Mouse (Mus musculus): ENCODE measurements at regions not wholly inside any gene's neighbourhood (a gene's known extent, or its start where the extent isn't known, plus 50 kb on each side); places are given as distances from the start of the nearest gene placed in this dataset.
A peak's percentile ranks its signal among the peaks of the same experiment; 100 is the strongest.

GRCm38 (mm10) chr1:161301348-161302075 is 50.5 kb upstream of the Prdx6 start:
- peaks cover 19% of the 10 kb centered on the region for H3K4me1 ChIP-seq (replicated peaks)
- H3K9me3 ChIP-seq (replicated peaks): peaks cover 6% of the 10 kb centered on the region; the same call in 1 of the 2 replicates
- no peak overlapping the region for H3K4me2 ChIP-seq
- no peak overlapping the region for H3K4me3 ChIP-seq (replicated peaks)
- no peaks in the 10 kb centered on the region for H3K27me3 ChIP-seq
- H3K27ac ChIP-seq: no peak overlapping the region; the same call in 1 of the 2 replicates
- no peak overlapping the region for H3K9ac ChIP-seq
- H3K36me3 ChIP-seq: peaks cover 4% of the 10 kb centered on the region; the same call in 1 of the 2 replicates
- ATAC-seq (ENCODE audit: low read depth): no peak
- 29% methylated on average over 3 of the region's 3 CpGs for WGBS (ENCODE audit: insufficient replicate concordance)
- DNase-seq: peak; percentile 9

GRCm38 (mm10) chr1:161306772-161307499 is 55.9 kb upstream of the Prdx6 start:
- H3K4me1 ChIP-seq (replicated peaks): peaks cover 21% of the 10 kb centered on the region
- H3K9me3 ChIP-seq (replicated peaks): no peaks in the 10 kb centered on the region
- ATAC-seq (ENCODE audit: low read depth) (peak; percentile 92), DNase-seq (peak; percentile 18)
- H3K27me3 ChIP-seq: no peaks in the 10 kb centered on the region
- 17% methylated on average over 5 of the region's 5 CpGs for WGBS (ENCODE audit: insufficient replicate concordance)
- H3K4me3 ChIP-seq (replicated peaks): no peak overlapping the region
- 0 out of 2 replicates have a peak overlapping the region, but pooled peaks have one; percentile 1 for H3K4me2 ChIP-seq
- H3K36me3 ChIP-seq: no peaks in the 10 kb centered on the region
- no peak overlapping the region for H3K9ac ChIP-seq
- peak overlapping the region; percentile 79 for H3K27ac ChIP-seq

- Histone ChIP-seq H3K4me3 (replicated peaks) (no peak overlapping the region), H3K9me3 (replicated peaks) (no peaks in the 10 kb centered on the region), H3K27me3 (no peaks in the 10 kb centered on the region), H3K36me3 (no peaks in the 10 kb centered on the region), H3K9ac (no peak overlapping the region), H3K4me1 (replicated peaks) (peaks cover 17% of the 10 kb centered on the region), H3K27ac (no peak overlapping the region), H3K4me2 (no peak overlapping the region)
- DNase-seq (no peak), ATAC-seq (ENCODE audit: low read depth) (no peak)
- 44% methylated on average over 3 of the region's 3 CpGs for WGBS (ENCODE audit: insufficient replicate concordance)
These were observed 58.2 kb upstream of the Prdx6 start for GRCm38 (mm10) chr1:161309269-161309668.

DNA sequence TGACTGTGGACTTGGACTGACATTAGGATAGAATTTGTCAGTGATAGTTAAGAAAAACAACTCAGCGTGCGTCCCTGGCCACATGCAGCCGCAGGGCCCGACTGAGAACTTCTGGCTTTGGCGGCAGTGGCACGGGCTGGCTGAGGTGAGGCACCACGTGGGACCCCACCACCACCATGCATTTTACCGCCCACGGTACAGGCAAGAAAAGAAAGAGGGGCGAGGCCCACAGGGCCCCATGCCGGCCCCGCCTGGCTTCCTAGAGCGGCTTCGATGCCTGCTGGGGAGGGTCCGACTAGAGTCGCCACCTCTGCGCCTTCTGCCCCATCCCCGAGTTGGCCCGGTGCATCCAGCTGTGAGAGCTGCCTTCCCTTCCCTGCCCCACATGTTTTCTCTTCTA is 63.1 kb upstream of the Prdx6 start:
- DNase-seq: no peak
- Histone ChIP-seq H3K4me1 (replicated peaks) (no peaks in the 10 kb centered on the region), H3K36me3 (no peaks in the 10 kb centered on the region), H3K27me3 (no peaks in the 10 kb centered on the region), H3K9ac (no peak overlapping the region), H3K27ac (no peak overlapping the region), H3K4me3 (replicated peaks) (no peak overlapping the region), H3K9me3 (replicated peaks) (no peaks in the 10 kb centered on the region), H3K4me2 (no peak overlapping the region)
- ATAC-seq (ENCODE audit: low read depth): no peak
- WGBS (ENCODE audit: insufficient replicate concordance): 52% methylated on average over 19 of the region's 19 CpGs

GRCm38 (mm10) chr1:161321675-161322074 is 70.7 kb upstream of the Prdx6 start:
- Histone ChIP-seq H3K27ac (no peak overlapping the region), H3K27me3 (no peaks in the 10 kb centered on the region), H3K4me2 (no peak overlapping the region), H3K4me3 (replicated peaks) (no peak overlapping the region), H3K9me3 (replicated peaks) (no peaks in the 10 kb centered on the region), H3K4me1 (replicated peaks) (no peaks in the 10 kb centered on the region), H3K36me3 (no peaks in the 10 kb centered on the region), H3K9ac (no peak overlapping the region)
- no peak for DNase-seq
- ATAC-seq (ENCODE audit: low read depth): no peak
- WGBS (ENCODE audit: insufficient replicate concordance): 76% methylated on average over 6 of the region's 6 CpGs

DNA sequence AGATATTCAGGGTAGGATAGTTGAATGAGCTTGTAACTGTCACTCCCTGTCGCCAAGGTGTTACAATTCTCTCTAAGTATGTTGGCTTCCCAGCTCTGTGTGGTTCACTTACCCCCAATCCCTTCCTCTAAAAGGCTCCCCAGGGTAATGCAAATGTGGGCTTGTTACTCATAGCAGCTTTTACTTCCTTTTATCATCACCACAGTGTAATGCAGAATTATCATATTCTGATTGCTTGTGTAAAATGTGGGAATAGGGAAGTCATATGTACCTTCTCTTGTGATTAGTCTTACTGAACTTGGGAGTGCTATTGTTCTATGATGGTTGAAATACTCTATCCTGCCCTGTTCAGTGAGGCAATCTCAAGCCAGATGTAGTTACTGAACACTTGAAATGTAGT is 66.0 kb upstream of the Tnfsf4 start:
- Histone ChIP-seq H3K27ac (no peak overlapping the region), H3K4me3 (replicated peaks) (no peak overlapping the region), H3K4me1 (replicated peaks) (no peaks in the 10 kb centered on the region), H3K9ac (no peak overlapping the region), H3K27me3 (no peaks in the 10 kb centered on the region), H3K9me3 (replicated peaks) (no peaks in the 10 kb centered on the region), H3K4me2 (no peak overlapping the region), H3K36me3 (no peaks in the 10 kb centered on the region)
- ATAC-seq (ENCODE audit: low read depth) (no peak), DNase-seq (no peak)
- WGBS (ENCODE audit: insufficient replicate concordance): 49% methylated on average over 1 of the region's 1 CpGs

DNA sequence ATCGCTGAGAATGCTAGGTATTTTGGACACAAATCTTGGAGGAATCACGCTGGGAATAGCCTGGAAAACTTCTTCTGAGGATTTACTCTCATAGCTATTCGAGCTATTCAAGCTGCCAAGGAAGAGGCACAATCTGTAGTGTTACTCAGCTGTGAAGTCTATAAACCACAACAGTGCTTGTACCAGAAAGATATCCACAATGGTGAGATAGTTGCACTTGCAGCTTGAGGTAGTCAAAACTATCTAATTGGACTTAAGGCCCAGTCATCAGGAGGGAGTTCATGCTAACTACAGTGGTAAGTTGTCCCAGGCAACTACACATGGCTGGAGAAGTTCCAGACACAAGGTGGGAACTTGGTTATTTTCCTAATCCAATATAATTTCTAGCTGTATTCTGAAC is 62.1 kb upstream of the Tnfsf4 start:
- WGBS (ENCODE audit: insufficient replicate concordance): 42% methylated on average over 3 of the region's 3 CpGs
- no peak overlapping the region for H3K27ac ChIP-seq
- H3K36me3 ChIP-seq: no peaks in the 10 kb centered on the region
- H3K9ac ChIP-seq: no peak overlapping the region
- ATAC-seq (ENCODE audit: low read depth) (no peak), DNase-seq (no peak)
- H3K27me3 ChIP-seq: no peaks in the 10 kb centered on the region
- no peaks in the 10 kb centered on the region for H3K9me3 ChIP-seq (replicated peaks)
- H3K4me1 ChIP-seq (replicated peaks): no peaks in the 10 kb centered on the region
- no peak overlapping the region for H3K4me2 ChIP-seq
- H3K4me3 ChIP-seq (replicated peaks): no peak overlapping the region

- 17% methylated on average over 2 of the region's 2 CpGs for WGBS (ENCODE audit: insufficient replicate concordance)
- no peaks in the 10 kb centered on the region for H3K27me3 ChIP-seq
- no peak for ATAC-seq (ENCODE audit: low read depth)
- no peaks in the 10 kb centered on the region for H3K36me3 ChIP-seq
- no peaks in the 10 kb centered on the region for H3K9me3 ChIP-seq (replicated peaks)
- H3K4me2 ChIP-seq: no peak overlapping the region
- DNase-seq: no peak
- H3K4me3 ChIP-seq (replicated peaks): no peak overlapping the region
- H3K4me1 ChIP-seq (replicated peaks): no peaks in the 10 kb centered on the region
- no peak overlapping the region for H3K9ac ChIP-seq
- H3K27ac ChIP-seq: no peak overlapping the region
These were observed 50.1 kb upstream of the Tnfsf4 start for GRCm38 (mm10) chr1:161345111-161345510.

All from liver, embryonic 13.5 days (tissue).